Mouse (Mus musculus): Measurements from ENCODE around the gene Hc. TPM values are rescaled to one million over a fixed set of nuclear protein-coding genes. Genes with fewer than 3 reads are reported as not detected.
A peak's percentile ranks its signal among the peaks of the same experiment; 100 is the strongest.

Gene Hc
- polyA plus RNA-seq, 1 experiment from 2014 or later: 1.2 TPM

GRCm38 (mm10) chr2:34962893-34963292, 98.3 kb downstream of the Hc start:
- Histone ChIP-seq H3K27me3 (replicated peaks; ENCODE audit: control insufficient read depth, insufficient read depth, low read length) (no peaks in the 10 kb centered on the region), H3K9ac (ENCODE audit: low read depth, low read length) (no peak overlapping the region), H3K4me2 (ENCODE audit: low read depth, low read length) (no peak overlapping the region), H3K27ac (ENCODE audit: low read length) (no peak overlapping the region), H3K4me3 (ENCODE audit: low read length) (no peak overlapping the region), H3K36me3 (ENCODE audit: control insufficient read depth, insufficient read depth, low read length) (no peaks in the 10 kb centered on the region), H3K9me3 (ENCODE audit: control insufficient read depth, low read length) (no peaks in the 10 kb centered on the region), H3K4me1 (ENCODE audit: control insufficient read depth, insufficient read depth, low read length) (peaks cover 17% of the 10 kb centered on the region)
- WGBS: 80% methylated on average over 9 of the region's 9 CpGs
- no peak for ATAC-seq

- Histone ChIP-seq H3K4me1 (ENCODE audit: control insufficient read depth, insufficient read depth, low read length) (peaks cover 17% of the 10 kb centered on the region), H3K27ac (ENCODE audit: low read length) (no peak overlapping the region), H3K27me3 (replicated peaks; ENCODE audit: control insufficient read depth, insufficient read depth, low read length) (no peaks in the 10 kb centered on the region), H3K9ac (ENCODE audit: low read depth, low read length) (no peak overlapping the region), H3K4me2 (ENCODE audit: low read depth, low read length) (no peak overlapping the region), H3K9me3 (ENCODE audit: control insufficient read depth, low read length) (no peaks in the 10 kb centered on the region), H3K36me3 (ENCODE audit: control insufficient read depth, insufficient read depth, low read length) (no peaks in the 10 kb centered on the region), H3K4me3 (ENCODE audit: low read length) (no peak overlapping the region)
- no peak for ATAC-seq
- 66% methylated on average over 2 of the region's 2 CpGs for WGBS
Observed at GRCm38 (mm10) chr2:34962211-34962610, 99.0 kb downstream of the Hc start.

DNA sequence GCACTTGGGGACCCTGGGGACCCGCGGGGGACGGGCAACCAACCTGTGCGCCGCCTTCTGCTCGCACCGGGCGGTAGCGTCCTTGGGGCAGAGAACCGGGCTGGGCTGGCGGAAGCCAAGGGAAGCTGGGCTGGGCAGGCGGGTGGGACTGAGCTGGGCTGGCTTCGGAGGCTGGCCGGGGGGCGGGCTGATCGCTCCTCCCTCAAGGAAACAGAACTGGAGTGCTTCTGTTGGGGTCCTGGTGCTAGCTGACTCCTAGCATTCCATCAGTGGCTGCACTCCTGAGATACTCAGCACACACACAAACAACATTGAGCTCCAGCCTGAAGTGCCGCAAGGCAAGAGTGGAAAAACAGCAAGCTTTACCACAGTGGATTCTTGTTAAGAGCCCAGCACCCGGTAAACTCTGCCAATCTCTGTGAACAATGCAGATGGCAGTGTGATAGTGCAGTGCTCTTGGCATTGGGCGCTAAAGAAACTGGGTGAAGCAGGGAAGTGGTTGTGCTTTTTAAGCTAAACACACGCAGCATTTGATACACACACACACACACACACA, 99.7 kb downstream of the Hc start, which contains the start of gene Traf1:
Traf1 (minus strand) TSS at position 292 of the 556 bp plus-strand sequence.
- H3K4me2 ChIP-seq (ENCODE audit: low read depth, low read length): peak within 1 kb of the TSS; percentile 64
- no peaks in the 10 kb centered on the region for H3K36me3 ChIP-seq (ENCODE audit: control insufficient read depth, insufficient read depth, low read length)
- 12% methylated on average over 20 of the region's 20 CpGs for WGBS
- H3K27me3 ChIP-seq (replicated peaks; ENCODE audit: control insufficient read depth, insufficient read depth, low read length): no peaks in the 10 kb centered on the region
- peaks cover 17% of the 10 kb centered on the region for H3K4me1 ChIP-seq (ENCODE audit: control insufficient read depth, insufficient read depth, low read length)
- peak within 1 kb of the TSS; percentile 38 for H3K4me3 ChIP-seq (ENCODE audit: low read length)
- H3K9me3 ChIP-seq (ENCODE audit: control insufficient read depth, low read length): no peaks in the 10 kb centered on the region
- no peak within 1 kb of the TSS for H3K27ac ChIP-seq (ENCODE audit: low read length)
- peak; percentile 75 for ATAC-seq
- H3K9ac ChIP-seq (ENCODE audit: low read depth, low read length): peak within 1 kb of the TSS; percentile 70

DNA sequence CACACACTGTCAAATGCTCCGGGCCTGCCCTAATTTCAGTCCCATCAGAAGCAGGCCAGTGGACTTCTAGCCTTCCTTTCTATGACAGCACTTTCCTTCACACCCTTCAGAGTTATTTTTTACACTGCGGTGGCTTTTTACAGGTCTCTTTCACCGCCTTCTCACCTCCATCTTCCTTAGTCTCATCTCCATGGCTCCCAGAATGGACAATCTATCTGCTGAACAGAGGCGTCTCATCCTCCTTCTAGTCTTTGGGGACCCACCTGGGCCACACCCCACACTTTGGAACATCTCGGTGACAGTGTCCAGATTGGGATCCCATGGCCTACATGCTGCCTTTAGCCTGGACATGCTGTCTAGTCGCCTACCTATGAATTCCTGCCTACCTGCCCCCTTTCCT, 100.3 kb downstream of the Hc start:
- H3K27me3 ChIP-seq (replicated peaks; ENCODE audit: control insufficient read depth, insufficient read depth, low read length): no peaks in the 10 kb centered on the region
- no peak for ATAC-seq
- H3K27ac ChIP-seq (ENCODE audit: low read length): no peak overlapping the region
- 67% methylated on average over 6 of the region's 6 CpGs for WGBS
- H3K4me1 ChIP-seq (ENCODE audit: control insufficient read depth, insufficient read depth, low read length): peaks cover 17% of the 10 kb centered on the region
- H3K36me3 ChIP-seq (ENCODE audit: control insufficient read depth, insufficient read depth, low read length): no peaks in the 10 kb centered on the region
- peak overlapping the region; percentile 64 for H3K4me2 ChIP-seq (ENCODE audit: low read depth, low read length)
- H3K9ac ChIP-seq (ENCODE audit: low read depth, low read length): peak overlapping the region; percentile 70
- H3K4me3 ChIP-seq (ENCODE audit: low read length): peak overlapping the region; percentile 38
- no peaks in the 10 kb centered on the region for H3K9me3 ChIP-seq (ENCODE audit: control insufficient read depth, low read length)

DNA sequence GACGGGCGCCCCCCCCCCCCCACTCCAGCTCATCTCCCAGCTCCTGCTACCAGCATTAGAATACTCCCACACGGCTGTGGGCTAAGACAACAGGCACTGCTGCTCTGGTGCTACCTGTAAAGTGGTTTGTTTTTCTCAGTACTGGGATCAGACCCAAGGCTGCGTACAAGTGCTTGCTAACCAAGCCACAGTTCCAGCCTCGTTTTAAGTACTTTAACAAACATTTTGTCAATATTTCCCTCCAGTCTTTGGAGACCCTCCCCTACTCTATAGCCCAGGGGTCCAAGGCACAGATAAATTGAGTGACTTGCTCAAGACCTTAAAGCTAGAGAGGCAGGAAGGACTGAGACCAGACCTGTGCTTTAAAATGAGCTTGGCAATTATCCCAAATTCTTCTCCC, 100.8 kb downstream of the Hc start:
- Histone ChIP-seq H3K4me2 (ENCODE audit: low read depth, low read length) (no peak overlapping the region), H3K9me3 (ENCODE audit: control insufficient read depth, low read length) (no peaks in the 10 kb centered on the region), H3K4me1 (ENCODE audit: control insufficient read depth, insufficient read depth, low read length) (peaks cover 12% of the 10 kb centered on the region), H3K4me3 (ENCODE audit: low read length) (no peak overlapping the region), H3K9ac (ENCODE audit: low read depth, low read length) (no peak overlapping the region), H3K36me3 (ENCODE audit: control insufficient read depth, insufficient read depth, low read length) (no peaks in the 10 kb centered on the region), H3K27me3 (replicated peaks; ENCODE audit: control insufficient read depth, insufficient read depth, low read length) (no peaks in the 10 kb centered on the region), H3K27ac (ENCODE audit: low read length) (no peak overlapping the region)
- ATAC-seq: no peak
- WGBS: 62% methylated on average over 4 of the region's 5 CpGs

- Histone ChIP-seq H3K36me3 (ENCODE audit: control insufficient read depth, insufficient read depth, low read length) (no peaks in the 10 kb centered on the region), H3K9me3 (ENCODE audit: control insufficient read depth, low read length) (no peaks in the 10 kb centered on the region), H3K27ac (ENCODE audit: low read length) (no peak overlapping the region), H3K4me3 (ENCODE audit: low read length) (no peak overlapping the region), H3K27me3 (replicated peaks; ENCODE audit: control insufficient read depth, insufficient read depth, low read length) (no peaks in the 10 kb centered on the region), H3K4me1 (ENCODE audit: control insufficient read depth, insufficient read depth, low read length) (peaks cover 10% of the 10 kb centered on the region), H3K9ac (ENCODE audit: low read depth, low read length) (no peak overlapping the region), H3K4me2 (ENCODE audit: low read depth, low read length) (no peak overlapping the region)
- 87% methylated on average over 7 of the region's 7 CpGs for WGBS
- ATAC-seq: no peak
Observed at GRCm38 (mm10) chr2:34958582-34958981, 102.7 kb downstream of the Hc start.

GRCm38 (mm10) chr2:34958036-34958435, 103.2 kb downstream of the Hc start:
- Histone ChIP-seq H3K4me3 (ENCODE audit: low read length) (no peak overlapping the region), H3K4me2 (ENCODE audit: low read depth, low read length) (no peak overlapping the region), H3K36me3 (ENCODE audit: control insufficient read depth, insufficient read depth, low read length) (no peaks in the 10 kb centered on the region), H3K4me1 (ENCODE audit: control insufficient read depth, insufficient read depth, low read length) (peaks cover 10% of the 10 kb centered on the region), H3K9ac (ENCODE audit: low read depth, low read length) (no peak overlapping the region), H3K27ac (ENCODE audit: low read length) (no peak overlapping the region), H3K27me3 (replicated peaks; ENCODE audit: control insufficient read depth, insufficient read depth, low read length) (no peaks in the 10 kb centered on the region), H3K9me3 (ENCODE audit: control insufficient read depth, low read length) (no peaks in the 10 kb centered on the region)
- 75% methylated on average over 7 of the region's 7 CpGs for WGBS
- ATAC-seq: no peak

DNA sequence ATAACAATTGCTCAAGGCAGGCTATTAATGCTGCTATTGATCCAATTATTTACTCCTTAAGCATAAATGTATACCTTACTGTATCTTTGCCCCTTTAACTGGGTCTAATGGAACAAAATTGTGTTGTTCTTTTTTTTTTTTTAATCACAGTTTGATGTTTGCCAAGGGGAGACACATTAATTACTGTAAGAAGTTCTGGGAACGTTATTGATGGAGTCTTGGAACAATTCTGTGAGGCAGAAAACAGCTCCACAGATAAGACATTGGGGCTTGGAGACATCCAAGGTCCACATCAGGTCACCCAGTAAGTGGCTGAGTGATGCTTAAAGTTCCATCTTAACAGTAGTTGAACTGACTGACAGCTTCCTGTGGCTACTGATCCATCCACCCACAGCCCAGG, 103.8 kb downstream of the Hc start:
- 59% methylated on average over 1 of the region's 1 CpGs for WGBS
- ATAC-seq: no peak
- no peaks in the 10 kb centered on the region for H3K27me3 ChIP-seq (replicated peaks; ENCODE audit: control insufficient read depth, insufficient read depth, low read length)
- H3K36me3 ChIP-seq (ENCODE audit: control insufficient read depth, insufficient read depth, low read length): no peaks in the 10 kb centered on the region
- H3K9me3 ChIP-seq (ENCODE audit: control insufficient read depth, low read length): no peaks in the 10 kb centered on the region
- no peak overlapping the region for H3K4me3 ChIP-seq (ENCODE audit: low read length)
- H3K27ac ChIP-seq (ENCODE audit: low read length): no peak overlapping the region
- peaks cover 10% of the 10 kb centered on the region for H3K4me1 ChIP-seq (ENCODE audit: control insufficient read depth, insufficient read depth, low read length)
- no peak overlapping the region for H3K4me2 ChIP-seq (ENCODE audit: low read depth, low read length)
- H3K9ac ChIP-seq (ENCODE audit: low read depth, low read length): no peak overlapping the region

GRCm38 (mm10) chr2:34956941-34957340, 104.3 kb downstream of the Hc start:
- Histone ChIP-seq H3K4me1 (ENCODE audit: control insufficient read depth, insufficient read depth, low read length) (peaks cover 10% of the 10 kb centered on the region), H3K9me3 (ENCODE audit: control insufficient read depth, low read length) (no peaks in the 10 kb centered on the region), H3K4me3 (ENCODE audit: low read length) (no peak overlapping the region), H3K9ac (ENCODE audit: low read depth, low read length) (no peak overlapping the region), H3K4me2 (ENCODE audit: low read depth, low read length) (no peak overlapping the region), H3K36me3 (ENCODE audit: control insufficient read depth, insufficient read depth, low read length) (no peaks in the 10 kb centered on the region), H3K27ac (ENCODE audit: low read length) (no peak overlapping the region), H3K27me3 (replicated peaks; ENCODE audit: control insufficient read depth, insufficient read depth, low read length) (no peaks in the 10 kb centered on the region)
- ATAC-seq: no peak
- WGBS: 69% methylated on average over 5 of the region's 5 CpGs

GRCm38 (mm10) chr2:34954344-34954743, 106.9 kb downstream of the Hc start:
- H3K36me3 ChIP-seq (ENCODE audit: control insufficient read depth, insufficient read depth, low read length): no peaks in the 10 kb centered on the region
- H3K9me3 ChIP-seq (ENCODE audit: control insufficient read depth, low read length): no peaks in the 10 kb centered on the region
- ATAC-seq: no peak
- H3K4me3 ChIP-seq (ENCODE audit: low read length): no peak overlapping the region
- no peak overlapping the region for H3K9ac ChIP-seq (ENCODE audit: low read depth, low read length)
- no peak overlapping the region for H3K4me2 ChIP-seq (ENCODE audit: low read depth, low read length)
- H3K27me3 ChIP-seq (replicated peaks; ENCODE audit: control insufficient read depth, insufficient read depth, low read length): no peaks in the 10 kb centered on the region
- H3K27ac ChIP-seq (ENCODE audit: low read length): no peak overlapping the region
- H3K4me1 ChIP-seq (ENCODE audit: control insufficient read depth, insufficient read depth, low read length): no peaks in the 10 kb centered on the region

Data from intestine, embryonic 16.5 days (tissue).